Mouse (Mus musculus): Measurements from ENCODE around the gene Trap1a.
"Not testable (repeated sequence)": the region's sequence is repeated elsewhere in the genome, so short reads cannot be mapped to it uniquely, and the experiment has no call there.

Gene Trap1a

DNA sequence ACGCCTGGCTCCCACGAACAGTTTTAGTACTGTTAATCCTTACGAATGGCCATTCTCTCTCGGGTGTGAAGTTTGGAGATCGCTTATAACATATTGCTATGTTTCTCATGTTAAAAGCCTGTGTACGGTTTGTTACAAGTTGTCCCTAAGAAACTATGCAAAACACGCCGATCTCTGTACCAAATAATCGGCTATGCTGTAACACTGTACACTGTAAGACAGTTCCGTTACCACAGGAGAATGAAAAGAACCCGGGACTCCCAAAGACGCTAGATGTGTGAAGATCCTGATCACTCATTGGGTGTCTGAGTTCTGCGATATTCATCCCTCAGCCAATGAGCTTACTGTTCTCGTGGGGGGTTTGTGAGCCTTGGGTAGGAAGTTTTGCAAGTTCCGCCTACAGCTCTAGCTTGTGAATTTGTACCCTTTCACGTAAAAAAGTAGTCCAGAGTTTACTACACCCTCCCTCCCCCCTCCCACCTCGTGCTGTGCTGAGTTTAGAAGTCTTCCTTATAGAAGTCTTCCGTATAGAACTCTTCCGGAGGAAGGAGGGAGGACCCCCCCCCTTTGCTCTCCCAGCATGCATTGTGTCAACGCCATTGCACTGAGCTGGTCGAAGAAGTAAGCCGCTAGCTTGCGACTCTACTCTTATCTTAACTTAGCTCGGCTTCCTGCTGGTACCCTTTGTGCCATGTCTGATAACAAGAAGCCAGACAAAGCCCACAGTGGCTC lies at the start of gene Trap1a:
Gene Trap1a (plus strand): TSS at position 421 of the 732 bp plus-strand sequence.
- peak; percentile 21 for DNase-seq (ENCODE audit: low spot score)

DNA sequence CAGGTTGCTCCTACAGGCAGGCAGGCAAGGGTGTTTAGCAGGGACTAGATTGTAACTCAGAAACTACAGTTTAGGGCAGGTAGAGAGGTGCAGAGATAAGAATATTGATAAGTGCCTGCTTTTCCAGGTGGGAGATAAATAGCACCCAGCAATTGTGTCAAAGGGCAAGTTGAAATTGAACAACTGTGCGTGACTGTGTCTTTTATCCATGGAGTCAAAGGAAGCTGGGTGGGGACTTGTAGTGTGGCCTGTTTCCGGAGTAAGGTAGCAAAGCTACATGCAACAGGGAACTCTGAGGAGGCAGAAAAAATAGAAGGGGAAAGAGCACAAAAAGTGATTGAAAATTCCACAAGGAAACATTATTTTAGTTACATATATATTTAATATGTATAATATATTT lies 40.4 kb upstream of the Trap1a start:
- DNase-seq (ENCODE audit: low spot score) = no peak

DNA sequence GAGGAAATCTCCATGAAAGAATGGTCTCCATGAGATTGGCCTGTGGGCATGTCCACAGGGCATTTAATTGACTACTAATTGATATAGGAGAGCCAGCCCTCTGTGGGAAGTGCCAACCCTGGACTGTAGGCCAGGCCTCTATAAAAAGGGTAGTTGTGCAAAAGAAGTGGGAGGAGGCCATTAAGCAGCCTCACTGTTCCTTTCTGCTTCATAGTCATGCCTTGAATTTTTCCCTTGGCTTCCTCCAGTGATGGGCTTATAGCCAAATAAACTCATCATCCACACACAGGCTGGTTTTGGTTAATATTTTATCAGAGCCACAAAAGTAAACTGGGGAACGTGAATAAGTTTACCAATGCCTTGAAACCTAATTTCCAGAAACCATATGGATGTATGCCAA lies 38.2 kb upstream of the Trap1a start:
- no peak for DNase-seq (ENCODE audit: low spot score)

DNA sequence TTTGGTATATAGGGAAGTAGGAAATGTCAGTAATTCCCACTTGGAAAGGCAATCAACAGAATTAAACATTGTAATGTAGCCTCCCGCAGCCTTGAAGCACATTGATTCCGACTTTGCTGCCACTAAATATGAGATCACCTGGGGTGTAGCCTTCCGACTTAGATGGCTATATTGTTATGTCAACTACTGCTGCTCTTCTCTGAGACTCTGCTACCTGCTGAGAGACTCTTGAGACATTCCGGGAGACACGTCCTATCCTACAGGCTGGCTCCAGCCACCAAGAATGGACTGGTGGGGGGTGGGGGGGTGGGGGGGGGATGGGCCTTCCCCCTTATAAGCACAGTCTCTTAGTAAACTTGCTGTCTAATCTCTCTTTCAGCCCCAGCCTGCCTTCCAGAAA lies 16.1 kb upstream of the Trap1a start:
- not testable (repeated sequence) for DNase-seq (ENCODE audit: low spot score)

DNA sequence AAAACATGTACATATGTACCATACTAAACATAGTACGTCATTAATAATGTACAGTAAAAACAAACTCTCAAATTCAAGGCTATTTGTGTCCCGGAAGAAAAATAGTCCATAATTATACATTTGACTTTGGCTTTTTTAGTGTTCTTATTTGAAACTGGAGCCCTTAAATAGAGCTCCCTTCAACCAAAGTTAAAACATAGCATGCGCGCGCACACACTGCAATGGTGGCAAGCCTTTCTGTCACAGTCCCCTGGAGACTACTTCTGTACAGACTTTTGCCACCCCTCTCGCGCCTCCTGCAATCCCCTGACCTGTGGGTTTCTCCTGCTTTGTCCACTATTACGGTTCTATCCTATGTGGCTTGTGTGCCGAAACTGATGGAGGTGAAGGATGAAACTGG lies 900 bp upstream of the Trap1a start:
- DNase-seq (ENCODE audit: low spot score) = no peak

DNA sequence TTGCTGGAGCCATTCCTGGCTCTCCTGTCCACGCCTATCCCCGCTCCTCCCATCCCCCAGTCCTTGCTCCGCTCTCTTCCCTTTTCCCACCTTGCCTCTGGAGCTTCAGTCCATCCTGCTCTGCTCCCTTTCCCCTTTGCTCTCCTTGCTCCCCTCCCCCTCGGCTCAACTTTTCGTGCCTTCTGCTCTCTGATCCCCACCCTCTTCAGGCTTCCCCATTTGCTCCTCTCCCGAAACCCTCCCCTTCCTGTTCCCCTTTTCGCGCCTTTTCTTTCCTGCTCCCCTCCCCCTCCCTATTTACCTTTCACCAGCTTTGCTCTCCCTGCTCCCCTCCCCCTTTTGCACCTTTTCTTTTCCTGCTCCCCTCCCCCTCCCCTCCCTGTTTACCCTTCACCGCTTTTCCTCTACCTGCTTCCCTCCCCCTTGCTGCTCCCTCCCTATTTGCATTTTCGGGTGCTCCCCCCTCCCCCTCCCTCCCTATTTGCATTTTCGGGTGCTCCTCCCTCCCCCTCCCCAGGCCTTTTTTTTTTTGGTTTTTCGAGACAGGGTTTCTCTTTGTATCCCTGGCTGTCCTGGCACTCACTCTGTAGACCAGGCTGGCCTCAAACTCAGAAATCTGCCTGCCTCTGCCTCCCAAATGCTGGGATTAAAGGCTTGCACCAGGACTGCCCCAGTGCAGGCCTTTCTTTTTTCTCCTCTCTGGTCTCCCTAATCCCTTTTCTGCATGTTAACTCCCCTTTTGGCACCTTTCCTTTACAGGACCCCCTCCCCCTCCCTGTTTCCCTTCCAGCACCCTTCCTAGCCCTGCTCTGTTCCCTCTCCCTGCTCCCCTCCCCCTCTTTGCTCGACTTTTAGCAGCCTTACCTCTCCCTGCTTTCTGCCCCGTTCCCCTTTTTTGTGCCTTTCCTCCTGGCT lies 1.3 kb downstream of the Trap1a start:
- DNase-seq (ENCODE audit: low spot score) = peak; percentile 52

DNA sequence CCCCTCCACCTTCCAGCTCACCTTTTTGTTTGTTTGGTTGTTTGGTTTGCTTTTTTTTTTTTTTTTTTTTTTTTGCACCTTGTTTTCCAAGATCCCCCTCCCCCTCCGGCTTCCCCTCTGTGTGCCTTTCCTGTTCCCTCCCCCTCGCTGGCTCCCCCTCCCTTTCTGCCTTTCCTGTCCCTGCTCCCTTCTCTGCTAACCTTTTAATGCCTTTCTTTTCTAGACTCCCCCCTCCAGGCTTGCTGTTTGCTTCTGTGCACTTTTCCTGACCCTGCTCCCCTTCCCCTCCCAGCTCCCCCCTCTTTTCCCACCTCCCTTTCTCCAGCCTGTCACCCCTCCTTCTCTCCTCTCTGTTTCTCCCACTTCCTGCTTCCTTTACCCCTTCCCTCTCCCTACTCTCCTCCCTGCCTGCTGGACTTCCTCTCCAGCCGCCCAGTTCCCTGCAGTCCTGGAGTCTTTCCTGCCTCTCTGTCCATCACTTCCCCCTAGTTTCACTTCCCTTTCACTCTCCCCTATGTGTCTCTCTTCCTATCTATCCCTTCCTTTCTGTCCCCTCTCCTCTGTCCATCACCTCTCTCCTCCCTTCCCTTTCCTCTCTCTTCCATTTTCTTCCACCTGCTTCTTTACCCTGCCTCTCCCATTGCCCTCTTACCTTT lies 2.1 kb downstream of the Trap1a start:
- DNase-seq (ENCODE audit: low spot score) = no peak

DNA sequence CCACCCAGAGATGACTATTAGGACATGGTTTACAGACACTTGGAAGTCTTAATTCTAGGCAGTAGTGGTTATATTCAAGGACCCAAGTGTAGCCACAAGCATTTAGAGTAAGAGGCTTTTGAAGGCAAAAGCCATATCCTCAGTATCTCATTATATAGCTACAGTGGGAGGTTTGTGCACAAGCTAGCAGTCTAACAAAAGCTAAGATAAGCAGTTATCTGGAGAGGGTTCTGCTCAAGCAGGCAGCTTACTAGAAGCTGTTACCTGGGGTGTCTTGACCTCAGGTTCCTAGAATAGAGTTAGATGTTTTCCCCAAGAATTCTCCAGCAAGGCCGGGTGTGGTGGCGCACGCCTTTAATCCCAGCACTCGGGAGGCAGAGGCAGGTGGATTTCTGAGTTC lies 6.1 kb downstream of the Trap1a start:
- DNase-seq (ENCODE audit: low spot score) = no peak

DNA sequence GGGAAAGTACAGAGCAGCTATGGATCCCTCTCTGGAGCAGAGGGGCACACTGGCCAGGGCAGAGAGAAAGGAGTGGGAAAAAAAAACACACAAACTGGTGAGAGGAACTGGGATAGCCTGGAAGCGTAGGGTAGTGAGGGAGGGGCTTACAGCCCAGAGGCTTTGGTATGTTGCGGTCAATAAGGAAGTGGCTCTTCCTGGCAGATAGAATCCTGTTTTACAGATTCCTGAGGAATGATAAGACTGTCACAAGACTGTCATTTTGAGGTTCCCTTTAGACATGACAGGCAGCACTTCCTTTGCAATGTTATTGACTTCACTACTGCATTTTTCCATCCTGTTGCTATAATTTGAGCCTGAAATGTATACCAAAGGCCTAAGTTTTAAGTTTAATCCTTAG lies 7.7 kb downstream of the Trap1a start:
- no peak for DNase-seq (ENCODE audit: low spot score)

DNA sequence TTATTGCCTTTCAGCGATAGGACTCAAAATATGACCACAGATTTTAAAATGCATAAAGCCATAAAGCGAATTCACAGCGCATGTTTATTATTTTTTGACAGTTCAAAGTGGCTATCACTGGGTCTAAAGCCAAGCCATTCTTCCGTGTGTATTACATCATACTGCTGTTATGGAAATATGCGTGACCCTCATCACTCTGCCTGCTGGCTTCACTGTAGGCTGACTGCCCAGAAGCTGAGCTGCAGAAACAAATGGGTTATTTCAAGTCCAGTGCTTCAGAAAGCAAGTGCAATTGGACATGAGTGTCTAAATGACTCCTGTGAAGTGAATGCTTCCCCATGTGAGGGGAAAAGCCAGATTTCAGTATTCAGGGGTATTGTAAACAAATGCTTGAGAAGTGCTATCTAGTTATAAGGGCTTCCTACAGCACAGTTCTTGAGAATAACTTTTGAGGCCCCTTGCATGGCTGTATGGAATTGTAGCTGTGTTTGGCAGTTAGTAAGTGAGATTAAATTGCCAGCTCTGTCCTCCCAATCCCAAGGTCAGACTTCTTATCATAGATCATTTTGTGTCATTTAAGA lies 18.8 kb downstream of the Trap1a start:
- DNase-seq (ENCODE audit: low spot score) = no peak

DNA sequence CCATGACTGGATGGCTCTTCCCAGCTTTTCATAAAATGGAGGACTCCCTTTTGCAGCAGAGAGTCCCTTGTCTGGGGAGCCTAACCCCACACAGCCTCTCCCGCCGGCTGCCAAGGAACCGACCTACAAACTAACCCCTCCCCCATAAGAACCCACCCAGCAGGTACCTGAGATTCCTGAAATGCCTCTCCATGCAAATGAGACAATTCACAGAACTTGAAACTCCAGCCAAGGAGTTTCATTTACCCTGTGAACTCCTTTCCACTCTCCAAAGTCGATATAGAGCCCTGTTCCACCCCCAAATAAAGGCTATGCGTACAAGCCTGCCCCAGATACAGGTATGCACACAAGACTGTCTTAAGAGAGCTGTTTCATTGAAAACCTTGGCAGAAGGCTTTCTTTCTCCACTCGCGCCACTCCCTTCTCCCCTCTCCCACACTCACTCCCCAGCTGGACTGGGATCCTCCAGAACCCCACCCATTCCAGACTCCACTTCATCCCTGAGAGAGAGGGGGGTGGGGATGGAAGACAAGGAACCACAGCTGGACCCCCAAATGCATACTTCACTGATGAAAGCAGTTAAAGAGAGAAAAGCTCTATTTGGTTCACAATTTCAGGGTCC lies 24.3 kb downstream of the Trap1a start:
- DNase-seq (ENCODE audit: low spot score) = no peak

DNA sequence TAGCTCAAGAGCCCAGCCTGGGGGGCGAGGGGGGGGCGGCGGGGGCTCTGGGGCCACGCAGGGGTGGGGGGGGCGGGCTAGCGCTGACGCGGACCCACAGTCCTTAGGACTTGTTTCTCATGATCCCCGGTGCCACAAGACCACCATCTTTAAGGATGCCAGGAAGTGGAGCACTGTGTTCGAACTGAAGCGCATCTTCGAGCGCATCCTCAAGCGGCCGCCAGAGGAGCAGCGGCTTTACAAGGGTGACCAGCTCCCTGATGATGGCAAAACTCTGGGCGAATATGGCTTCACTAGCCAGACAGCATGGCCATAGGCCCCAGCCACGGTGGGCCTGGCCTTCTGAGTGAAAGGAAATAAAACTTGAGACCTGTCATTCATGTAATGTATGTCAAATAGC lies 24.9 kb downstream of the Trap1a start:
- no peak for DNase-seq (ENCODE audit: low spot score)

DNA sequence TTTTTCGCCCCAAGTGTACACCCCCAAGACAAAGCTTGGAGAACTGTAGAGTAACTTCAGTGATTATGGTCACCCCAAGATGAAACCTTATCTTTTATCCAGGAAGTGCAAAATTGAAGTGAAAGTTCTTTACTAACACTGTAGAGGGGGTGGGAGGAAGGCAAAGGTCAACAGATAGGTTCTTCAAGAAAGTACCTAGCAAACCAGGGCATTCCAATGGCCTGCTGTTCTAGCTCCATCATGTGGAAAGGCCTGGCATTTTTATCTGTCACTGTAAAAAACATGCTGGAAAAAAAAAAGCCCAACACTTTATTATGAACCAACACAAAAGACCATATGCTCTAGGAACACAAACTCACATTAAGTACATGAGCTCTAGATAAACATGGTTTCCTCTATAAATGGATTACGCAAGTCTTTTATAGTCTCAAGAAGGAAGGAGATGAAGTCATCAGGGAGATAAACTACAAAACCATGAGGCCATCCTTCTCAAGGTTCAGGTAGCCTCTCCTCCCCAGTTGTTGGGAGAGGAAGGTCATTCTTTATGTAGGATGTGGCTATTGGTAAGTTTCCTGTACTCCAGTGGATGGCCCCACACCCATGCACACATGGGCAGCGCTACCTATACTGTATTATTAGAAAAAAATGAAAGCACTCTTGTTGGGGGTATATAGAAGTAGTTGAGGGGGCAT lies 33.5 kb downstream of the Trap1a start:
- DNase-seq (ENCODE audit: low spot score) = no peak

DNA sequence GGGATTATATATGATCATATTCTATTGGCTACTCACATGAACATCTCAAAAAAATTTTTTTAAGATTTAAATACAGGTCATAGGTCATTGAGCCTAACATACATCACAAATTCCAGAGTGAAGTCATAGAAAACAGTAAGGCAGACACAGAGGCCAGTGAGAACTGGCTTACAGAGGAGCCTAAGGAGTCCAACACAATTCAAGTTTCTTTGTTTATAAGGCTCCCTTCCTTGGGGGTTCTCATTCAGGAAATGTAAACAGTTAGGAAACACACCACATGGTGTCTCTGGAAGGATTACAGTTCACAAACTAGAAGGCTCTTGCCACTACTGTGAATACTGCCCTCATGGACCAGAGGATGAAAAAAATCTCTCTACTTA lies 34.0 kb downstream of the Trap1a start:
- DNase-seq (ENCODE audit: low spot score) = no peak

DNA sequence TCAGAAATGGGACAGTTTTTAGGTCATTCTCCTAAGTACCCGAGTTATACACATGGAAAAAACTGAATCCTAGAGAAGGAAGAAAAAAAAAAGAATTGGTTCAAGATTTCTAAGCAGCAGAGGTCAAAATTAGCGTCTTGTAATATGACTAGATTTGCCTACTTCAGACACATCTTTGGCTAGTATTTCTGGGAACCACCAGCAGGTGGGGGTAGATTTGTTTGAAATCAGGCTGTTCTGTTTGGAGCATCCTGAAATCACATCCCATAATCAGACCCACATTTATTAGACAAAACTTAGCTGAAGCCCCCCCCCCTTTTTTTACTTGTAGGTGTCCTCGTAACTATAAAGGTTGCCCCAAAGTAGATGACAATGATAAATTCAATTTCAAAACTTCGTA lies 35.6 kb downstream of the Trap1a start:
- DNase-seq (ENCODE audit: low spot score) = no peak

DNA sequence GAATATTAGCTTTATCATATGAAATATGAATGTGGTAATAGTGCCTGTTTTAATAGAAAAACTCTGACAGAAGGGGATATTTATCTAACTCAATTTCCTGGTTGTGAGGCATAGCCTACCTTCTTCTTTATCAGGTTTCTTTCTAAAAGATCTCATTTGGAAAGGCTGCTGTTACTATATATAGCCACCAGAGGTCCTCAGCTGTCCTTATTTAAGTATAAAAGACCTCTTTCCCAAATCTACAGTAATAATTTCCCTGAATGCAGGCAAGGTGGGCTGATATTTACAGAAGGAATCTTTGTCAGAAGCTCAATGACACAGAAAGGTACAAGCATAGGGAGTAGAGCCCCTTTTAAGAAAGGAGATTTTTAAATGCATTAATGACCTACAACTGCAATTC lies 39.2 kb downstream of the Trap1a start:
- no peak for DNase-seq (ENCODE audit: low spot score)
